Mouse (Mus musculus) adipocyte (in vitro differentiated cells): Measurements from ENCODE around the gene Crygb.
"Not testable (repeated sequence)": the region's sequence is repeated elsewhere in the genome, so short reads cannot be mapped to it uniquely, and the experiment has no call there.

Experiments
- DNase-seq: peaks from one replicate; pipeline ENCODE4 v3.0.0-alpha.2; 2016; ENCODE audit warnings: low spot score

Gene Crygb

GRCm38 (mm10) chr1:65067842-65068241, 14.2 kb downstream of the Crygb start:
- no peak for DNase-seq

DNA sequence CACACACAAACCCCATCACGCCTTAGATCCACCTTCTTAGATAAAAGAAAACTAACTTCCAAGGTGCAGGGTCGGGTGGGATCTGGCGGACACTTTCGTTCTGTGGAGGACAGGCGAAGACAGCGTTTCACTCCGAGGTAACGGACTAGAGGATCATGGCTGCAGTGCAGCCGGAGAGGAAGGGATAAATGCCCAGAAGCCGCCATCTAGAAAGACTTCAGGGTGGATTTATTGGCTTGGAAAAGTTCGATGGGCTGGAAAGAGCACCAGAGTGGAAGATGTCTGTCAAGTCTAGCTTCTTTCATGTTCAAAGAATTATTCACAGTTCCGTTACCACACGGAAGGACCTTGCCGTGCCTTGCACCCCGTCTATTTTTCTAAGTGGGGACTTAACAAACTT, 17.9 kb downstream of the Crygb start:
- no peak for DNase-seq

DNA sequence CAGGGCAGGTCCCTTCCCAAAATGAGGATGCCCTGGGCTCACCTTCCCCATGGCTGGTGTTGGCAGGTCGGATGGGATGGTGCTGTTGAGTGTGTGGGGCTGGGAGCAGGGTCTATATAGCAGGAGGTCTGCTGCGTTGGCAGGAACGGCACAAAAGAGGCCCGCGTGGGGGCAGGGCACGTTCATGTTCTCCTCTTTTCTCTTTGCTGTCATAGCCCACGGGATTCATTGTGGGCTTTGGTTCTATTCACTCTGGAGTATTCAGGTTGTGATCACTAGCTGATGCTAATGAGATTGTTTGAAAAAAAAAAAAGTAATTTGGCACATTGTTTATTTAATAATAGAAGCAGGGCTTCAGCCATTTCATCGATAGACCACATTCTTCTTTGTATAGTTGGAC, 18.7 kb downstream of the Crygb start, which contains the start of gene Crygd:
TSS of gene Crygd (minus strand) at position 101 of the 400 bp plus-strand sequence.
- DNase-seq = no peak

DNA sequence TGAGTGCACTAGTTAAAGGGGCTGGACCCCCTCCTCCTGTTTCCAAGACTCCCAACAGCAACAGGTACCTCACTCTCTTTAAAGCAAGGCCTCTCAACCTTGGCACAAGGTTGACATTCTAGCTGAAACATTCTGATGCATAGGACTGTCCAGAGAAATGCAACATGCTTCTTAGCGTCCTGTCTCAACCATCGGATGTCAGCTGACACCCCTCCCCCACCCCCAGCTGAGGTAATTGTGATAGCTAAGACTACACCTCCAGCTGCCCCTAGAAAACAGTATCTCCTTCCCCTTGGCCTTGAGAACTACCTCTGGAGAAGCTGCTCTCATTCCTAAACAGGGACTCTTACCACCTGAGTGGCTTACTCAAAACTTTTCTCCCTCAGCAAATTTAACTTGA, 29.9 kb downstream of the Crygb start:
- DNase-seq = no peak

- no peak for DNase-seq
These were observed 30.4 kb downstream of the Crygb start for GRCm38 (mm10) chr1:65051696-65052095.

DNA sequence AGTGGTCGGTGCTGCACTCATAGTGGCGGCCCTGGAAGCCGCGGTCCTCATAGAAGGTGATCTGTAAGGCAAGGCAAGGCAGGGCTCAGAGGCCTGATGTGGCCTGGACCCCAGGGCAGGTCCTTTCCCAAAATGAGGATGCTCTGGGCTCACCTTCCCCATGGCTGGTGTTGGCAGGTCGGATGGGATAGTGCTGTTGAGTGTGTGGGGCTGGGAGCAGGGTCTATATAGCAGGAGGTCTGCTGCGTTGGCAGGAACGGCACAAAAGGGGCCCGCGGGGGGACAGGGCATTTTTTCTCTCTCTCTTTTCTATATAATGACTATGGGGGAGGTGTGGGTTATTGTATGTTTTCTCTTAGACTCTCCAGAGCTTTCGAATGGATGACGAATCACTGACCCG, 31.1 kb downstream of the Crygb start, which contains the start of gene Cryge:
TSS of gene Cryge (minus strand) at position 198 of the 400 bp plus-strand sequence.
- not testable (repeated sequence) for DNase-seq

GRCm38 (mm10) chr1:65048781-65049180, 33.3 kb downstream of the Crygb start:
- DNase-seq = peak; percentile 33

- peak; percentile 63 for DNase-seq
These were observed 35.5 kb downstream of the Crygb start for GRCm38 (mm10) chr1:65046401-65047109.

GRCm38 (mm10) chr1:65043433-65043832, 38.7 kb downstream of the Crygb start:
- DNase-seq = no peak

GRCm38 (mm10) chr1:65041837-65042236, 40.3 kb downstream of the Crygb start:
- DNase-seq = peak; percentile 82

DNA sequence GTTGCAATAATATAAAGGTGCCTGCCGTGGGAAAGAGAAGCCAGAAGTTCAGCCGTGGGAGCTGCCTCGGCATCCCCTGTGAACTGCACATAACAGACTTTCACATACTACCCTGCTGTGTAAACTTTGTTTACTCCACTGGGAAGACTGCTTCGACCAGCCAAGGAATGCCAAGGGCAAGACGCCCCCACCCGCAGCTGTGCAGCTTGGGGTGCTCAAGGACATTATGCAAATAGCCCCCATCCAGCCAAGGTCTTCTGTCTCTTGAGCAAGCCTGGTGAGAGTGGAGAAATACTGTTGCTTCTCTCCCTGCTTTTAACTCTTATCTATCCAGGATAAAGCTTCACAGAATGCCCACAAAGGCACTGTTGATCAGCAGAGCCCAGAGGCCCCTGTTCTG, 41.3 kb downstream of the Crygb start:
- peak; percentile 75 for DNase-seq

GRCm38 (mm10) chr1:65039679-65040078, 42.4 kb downstream of the Crygb start:
- no peak for DNase-seq

- DNase-seq = no peak
These were observed 44.5 kb downstream of the Crygb start for GRCm38 (mm10) chr1:65037542-65037941.

- no peak for DNase-seq
These were observed 46.6 kb downstream of the Crygb start for GRCm38 (mm10) chr1:65035513-65035912.

- peak; percentile 14 for DNase-seq
These were observed 49.4 kb downstream of the Crygb start, which contains the start of gene Akr1cl for GRCm38 (mm10) chr1:65032641-65033040. Gene Akr1cl (minus strand): TSS chr1:65032759.
